Mouse (Mus musculus): ENCODE measurements around the gene Grk6. TPM values are rescaled to one million over a fixed set of nuclear protein-coding genes. Genes with fewer than 3 reads are reported as not detected.

Gene Grk6
- polyA plus RNA-seq (2011; ENCODE audit: insufficient read length, low read depth, missing spikeins): 37.7 and 42.9 TPM in 2 replicates

DNA sequence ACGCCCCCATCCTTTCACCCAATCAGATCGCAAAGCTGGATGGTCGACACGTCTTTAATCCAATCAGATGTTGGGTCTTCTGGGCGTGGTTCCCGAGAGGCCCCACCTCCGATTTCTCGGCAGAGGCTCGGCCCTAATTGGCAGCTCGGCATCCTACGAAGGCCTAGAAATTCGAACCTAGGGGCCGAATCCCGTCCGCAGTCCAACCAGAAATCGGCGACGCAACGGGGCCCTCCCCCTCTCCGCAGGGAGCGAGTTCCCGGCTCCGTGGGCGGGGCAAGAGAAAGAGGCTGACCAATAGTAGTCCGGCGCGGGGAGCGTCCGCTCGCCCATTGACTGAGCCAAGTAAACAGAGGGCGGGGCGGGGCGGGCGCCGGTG, at the start of gene Grk6:
Gene Grk6, plus strand, starts transcription at position 136 of the 379 bp plus-strand sequence.
- Histone ChIP-seq H3K27ac (ENCODE audit: insufficient read depth, low read length) (peak within 1 kb of the TSS; percentile 97), H3K4me1 (ENCODE audit: control insufficient read depth, insufficient read depth, low read length) (peaks cover 8% of the 10 kb centered on the region; the same call in 1 of the 2 replicates), H3K4me3 (ENCODE audit: insufficient read depth, low read length) (peak within 1 kb of the TSS; percentile 64)
- TF ChIP-seq CTCF (IDR thresholded peaks at IDR 0.05; ENCODE audit: borderline replicate concordance, insufficient read depth, low read length): no peak
- TF ChIP-seq POLR2A (IDR thresholded peaks at IDR 0.05; ENCODE audit: low read depth, low read length): no peak

- no peak within 1 kb of the TSS for H3K27ac ChIP-seq (ENCODE audit: insufficient read depth, low read length)
- H3K4me1 ChIP-seq (ENCODE audit: control insufficient read depth, insufficient read depth, low read length): no peaks in the 10 kb centered on the region
- no peak within 1 kb of the TSS for H3K4me3 ChIP-seq (ENCODE audit: insufficient read depth, low read length)
- TF ChIP-seq CTCF (IDR thresholded peaks at IDR 0.05; ENCODE audit: borderline replicate concordance, insufficient read depth, low read length) (no peak), POLR2A (IDR thresholded peaks at IDR 0.05; ENCODE audit: low read depth, low read length) (no peak)
Measured at GRCm38 (mm10) chr13:55398088-55398487, 46.8 kb upstream of the Grk6 start, which contains the start of gene Slc34a1. Slc34a1 (plus strand) TSS chr13:55398187.

GRCm38 (mm10) chr13:55399300-55400038, 45.4 kb upstream of the Grk6 start:
- Histone ChIP-seq H3K4me3 (ENCODE audit: insufficient read depth, low read length) (no peak overlapping the region), H3K27ac (ENCODE audit: insufficient read depth, low read length) (no peak overlapping the region), H3K4me1 (ENCODE audit: control insufficient read depth, insufficient read depth, low read length) (no peaks in the 10 kb centered on the region)
- TF ChIP-seq CTCF (IDR thresholded peaks at IDR 0.05; ENCODE audit: borderline replicate concordance, insufficient read depth, low read length) (no peak), POLR2A (IDR thresholded peaks at IDR 0.05; ENCODE audit: low read depth, low read length) (no peak)

DNA sequence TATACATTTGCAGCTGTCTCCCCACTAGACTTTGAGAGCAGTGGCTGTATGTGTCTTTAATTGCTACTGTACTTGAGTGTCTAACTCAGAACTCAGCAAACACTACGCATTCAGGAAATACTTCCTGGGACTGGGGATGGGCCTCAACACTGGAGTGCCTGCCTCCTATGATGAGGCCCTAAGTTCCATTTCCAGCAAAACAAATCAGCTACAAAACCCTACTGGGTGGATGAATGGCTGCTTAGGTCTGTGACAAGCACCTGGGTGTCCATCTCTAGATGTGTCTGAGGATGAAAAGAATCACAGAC, 44.9 kb upstream of the Grk6 start:
- Histone ChIP-seq H3K4me1 (ENCODE audit: control insufficient read depth, insufficient read depth, low read length) (no peaks in the 10 kb centered on the region), H3K4me3 (ENCODE audit: insufficient read depth, low read length) (no peak overlapping the region), H3K27ac (ENCODE audit: insufficient read depth, low read length) (no peak overlapping the region)
- TF ChIP-seq POLR2A (IDR thresholded peaks at IDR 0.05; ENCODE audit: low read depth, low read length) (no peak), CTCF (IDR thresholded peaks at IDR 0.05; ENCODE audit: borderline replicate concordance, insufficient read depth, low read length) (no peak)

DNA sequence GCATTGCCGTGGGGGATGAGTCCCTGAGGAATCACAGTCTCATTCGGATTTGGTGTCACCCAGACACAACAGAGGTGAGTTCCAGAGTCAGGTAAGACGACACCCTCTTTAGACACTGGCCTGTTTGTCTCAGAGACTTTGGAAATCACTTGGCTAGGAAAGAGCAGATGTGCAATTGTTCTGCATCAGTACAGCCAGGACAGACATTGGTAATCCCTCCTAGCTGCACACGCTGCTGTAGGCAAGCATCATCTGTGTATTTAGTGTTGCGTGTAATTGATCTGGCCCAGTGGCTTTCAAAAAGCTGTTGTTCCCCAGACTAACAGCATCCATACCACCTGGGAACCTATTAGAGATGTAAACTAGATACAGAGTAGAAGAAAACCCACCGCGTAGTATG, 41.6 kb upstream of the Grk6 start:
- no peak overlapping the region for H3K4me3 ChIP-seq (ENCODE audit: insufficient read depth, low read length)
- TF ChIP-seq CTCF (IDR thresholded peaks at IDR 0.05; ENCODE audit: borderline replicate concordance, insufficient read depth, low read length) (no peak), POLR2A (IDR thresholded peaks at IDR 0.05; ENCODE audit: low read depth, low read length) (no peak)
- H3K27ac ChIP-seq (ENCODE audit: insufficient read depth, low read length): no peak overlapping the region
- no peaks in the 10 kb centered on the region for H3K4me1 ChIP-seq (ENCODE audit: control insufficient read depth, insufficient read depth, low read length)

GRCm38 (mm10) chr13:55403935-55404852, 40.7 kb upstream of the Grk6 start:
- TF ChIP-seq CTCF (IDR thresholded peaks at IDR 0.05; ENCODE audit: borderline replicate concordance, insufficient read depth, low read length) (no peak), POLR2A (IDR thresholded peaks at IDR 0.05; ENCODE audit: low read depth, low read length) (no peak)
- no peaks in the 10 kb centered on the region for H3K4me1 ChIP-seq (ENCODE audit: control insufficient read depth, insufficient read depth, low read length)
- H3K4me3 ChIP-seq (ENCODE audit: insufficient read depth, low read length): no peak overlapping the region
- no peak overlapping the region for H3K27ac ChIP-seq (ENCODE audit: insufficient read depth, low read length)

DNA sequence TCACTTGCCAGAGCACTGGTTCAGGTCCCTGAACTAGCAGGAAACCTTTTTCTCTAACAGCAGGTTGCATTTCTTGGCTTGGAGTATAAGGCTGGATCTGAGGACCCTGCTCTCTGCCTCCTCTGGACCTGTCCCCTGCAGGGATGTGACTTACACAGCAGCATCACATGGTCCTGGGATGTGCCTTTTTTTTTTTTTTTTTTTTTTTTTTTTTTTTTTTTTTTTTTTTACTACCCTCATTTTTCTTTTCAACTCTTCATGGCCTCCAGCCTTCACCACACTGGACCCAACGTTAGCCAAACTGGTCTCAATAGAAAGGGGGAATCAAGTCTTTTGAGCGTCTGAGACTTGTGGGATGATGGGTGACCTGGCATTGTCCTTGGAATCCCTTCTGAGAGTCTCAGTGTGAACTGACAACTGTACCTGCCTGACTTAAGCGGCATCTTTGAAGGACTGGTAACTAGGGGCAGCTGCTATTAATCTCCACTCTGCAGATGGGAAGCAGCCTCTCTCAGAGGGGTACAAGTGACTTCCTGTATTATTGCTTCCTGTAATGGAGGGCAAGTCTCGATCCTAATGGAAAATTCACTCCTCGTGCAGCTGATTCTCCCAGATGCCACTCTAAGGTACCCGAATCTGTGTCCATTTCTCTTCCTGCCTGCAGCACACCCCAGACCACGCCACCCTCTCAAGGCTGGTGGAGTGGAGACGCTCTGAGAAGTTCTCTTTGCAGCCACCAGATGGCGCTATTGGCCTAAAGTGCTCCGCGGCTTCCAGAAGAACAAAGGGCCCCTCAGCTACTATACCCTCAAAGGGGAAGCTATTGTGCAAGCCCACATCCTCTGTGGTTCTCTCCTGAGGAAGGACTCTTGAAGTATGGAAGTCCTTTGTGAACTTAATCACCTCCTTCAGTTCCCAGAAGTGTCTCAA, 39.8 kb upstream of the Grk6 start:
- no peaks in the 10 kb centered on the region for H3K4me1 ChIP-seq (ENCODE audit: control insufficient read depth, insufficient read depth, low read length)
- TF ChIP-seq CTCF (IDR thresholded peaks at IDR 0.05; ENCODE audit: borderline replicate concordance, insufficient read depth, low read length): peak; percentile 65
- no peak for TF ChIP-seq POLR2A (IDR thresholded peaks at IDR 0.05; ENCODE audit: low read depth, low read length)
- H3K27ac ChIP-seq (ENCODE audit: insufficient read depth, low read length): no peak overlapping the region
- no peak overlapping the region for H3K4me3 ChIP-seq (ENCODE audit: insufficient read depth, low read length)

DNA sequence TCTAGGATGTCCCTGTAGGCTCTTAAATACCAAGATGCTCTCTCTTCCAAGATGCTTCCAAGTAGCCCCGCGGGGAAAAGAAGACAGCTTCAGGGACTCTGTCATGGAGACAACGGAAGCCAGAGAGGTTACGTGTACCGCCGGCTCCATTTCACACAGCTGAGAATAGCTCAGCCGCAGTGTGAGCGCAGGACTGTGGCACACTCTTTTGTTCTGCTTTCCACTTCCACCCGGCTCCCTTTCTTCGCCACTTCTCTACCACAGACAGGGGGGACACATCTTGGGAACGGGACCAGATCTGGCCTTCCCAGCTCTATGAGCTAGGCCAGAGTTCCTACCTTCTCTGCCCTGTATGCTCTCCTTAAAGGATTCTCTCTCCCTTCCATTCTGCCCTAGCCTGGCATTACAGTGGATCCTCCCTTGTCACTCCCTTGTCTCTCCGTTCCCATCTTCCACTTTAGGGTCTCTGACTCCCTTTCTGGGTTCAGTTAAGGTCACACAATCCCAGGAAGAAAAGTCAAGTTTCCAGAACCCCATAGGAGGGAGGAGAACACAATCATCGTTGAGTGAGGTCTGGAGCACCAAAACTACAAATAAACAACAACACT, 39.0 kb upstream of the Grk6 start:
- H3K27ac ChIP-seq (ENCODE audit: insufficient read depth, low read length): no peak overlapping the region
- no peak for TF ChIP-seq CTCF (IDR thresholded peaks at IDR 0.05; ENCODE audit: borderline replicate concordance, insufficient read depth, low read length)
- TF ChIP-seq POLR2A (IDR thresholded peaks at IDR 0.05; ENCODE audit: low read depth, low read length): no peak
- H3K4me3 ChIP-seq (ENCODE audit: insufficient read depth, low read length): no peak overlapping the region
- H3K4me1 ChIP-seq (ENCODE audit: control insufficient read depth, insufficient read depth, low read length): no peaks in the 10 kb centered on the region

DNA sequence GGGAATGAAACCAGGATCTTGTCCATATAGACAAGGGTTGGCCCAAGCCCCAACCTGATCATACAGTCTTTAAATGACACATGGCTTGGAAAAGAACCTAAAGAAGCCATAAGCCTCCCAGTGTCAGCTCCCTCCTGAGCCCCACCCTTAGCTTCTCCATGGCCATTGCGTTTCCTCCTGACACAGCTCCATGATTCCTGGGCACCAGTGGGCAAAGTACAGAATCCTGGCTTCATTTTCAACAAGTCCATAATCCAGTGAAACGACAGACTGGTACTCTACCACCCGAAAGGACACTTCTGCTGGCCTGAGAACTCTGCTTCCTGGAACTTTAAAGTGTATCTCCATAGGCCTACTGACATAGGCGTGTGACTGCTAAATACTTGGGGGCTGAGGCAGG, 37.5 kb upstream of the Grk6 start:
- H3K27ac ChIP-seq (ENCODE audit: insufficient read depth, low read length): no peak overlapping the region
- TF ChIP-seq POLR2A (IDR thresholded peaks at IDR 0.05; ENCODE audit: low read depth, low read length) (no peak), CTCF (IDR thresholded peaks at IDR 0.05; ENCODE audit: borderline replicate concordance, insufficient read depth, low read length) (no peak)
- H3K4me3 ChIP-seq (ENCODE audit: insufficient read depth, low read length): no peak overlapping the region
- no peaks in the 10 kb centered on the region for H3K4me1 ChIP-seq (ENCODE audit: control insufficient read depth, insufficient read depth, low read length)

Data from embryonic fibroblast, embryonic 13.5 days (primary cell).